Mouse (Mus musculus) induced T-regulatory cell, adult 2 months (primary cell): ENCODE results near the gene Vwc2l.

Source experiments
- DNase-seq: peaks from one replicate; pipeline ENCODE4 v3.0.0-alpha.2; 2012; ENCODE audit warnings: low read depth

The Vwc2l gene

DNA sequence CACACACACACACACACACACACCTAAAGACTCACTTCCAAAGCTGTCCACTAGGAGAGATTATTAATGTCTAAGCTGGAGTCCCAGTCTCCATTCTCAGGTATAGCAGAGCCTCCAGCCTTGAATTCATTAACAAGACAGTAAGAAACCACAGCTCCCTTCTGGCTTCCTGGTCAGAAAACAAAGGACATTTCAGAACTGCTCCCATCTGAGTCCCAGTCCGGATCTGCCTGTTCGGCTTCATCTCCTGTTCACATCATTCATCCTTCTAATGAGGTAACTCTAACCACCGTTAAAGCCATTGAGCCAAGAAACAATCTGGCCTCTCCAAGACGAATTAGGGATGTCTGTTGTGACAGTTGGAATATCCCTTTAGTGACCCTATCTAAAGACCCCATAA is 185.7 kb downstream of the Vwc2l start:
- DNase-seq: no peak

DNA sequence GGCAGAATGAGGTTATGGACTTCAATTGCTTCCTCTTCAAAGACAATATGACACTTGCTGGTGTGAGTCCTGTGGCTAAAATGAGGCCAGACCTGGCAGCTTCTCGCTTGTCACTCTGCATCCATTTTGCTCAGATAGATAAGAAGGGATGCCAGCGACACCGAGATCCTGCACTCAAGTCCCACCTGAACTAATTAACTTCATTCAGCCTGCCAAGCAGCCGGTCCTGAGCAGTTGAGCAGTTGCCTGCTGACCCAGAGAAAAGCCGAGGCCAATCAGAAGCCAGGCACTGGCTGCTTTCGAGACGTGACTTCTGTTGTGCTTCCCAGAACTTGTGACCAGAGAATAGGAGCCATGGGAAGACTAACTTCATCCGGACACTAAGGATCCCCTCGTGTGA is 187.6 kb downstream of the Vwc2l start:
- no peak for DNase-seq

GRCm38 (mm10) chr1:70918173-70919036 is 192.9 kb downstream of the Vwc2l start:
- DNase-seq: no peak

- DNase-seq: no peak
Measured at GRCm38 (mm10) chr1:70933016-70933415, 207.5 kb downstream of the Vwc2l start.
